Mouse (Mus musculus): ENCODE results near the gene Tmc6. TPM values are rescaled to one million over a fixed set of nuclear protein-coding genes. Genes with fewer than 3 reads are reported as not detected.

The Tmc6 gene
- polyA plus RNA-seq, 1 experiment from 2014 or later = 53.0 TPM

DNA sequence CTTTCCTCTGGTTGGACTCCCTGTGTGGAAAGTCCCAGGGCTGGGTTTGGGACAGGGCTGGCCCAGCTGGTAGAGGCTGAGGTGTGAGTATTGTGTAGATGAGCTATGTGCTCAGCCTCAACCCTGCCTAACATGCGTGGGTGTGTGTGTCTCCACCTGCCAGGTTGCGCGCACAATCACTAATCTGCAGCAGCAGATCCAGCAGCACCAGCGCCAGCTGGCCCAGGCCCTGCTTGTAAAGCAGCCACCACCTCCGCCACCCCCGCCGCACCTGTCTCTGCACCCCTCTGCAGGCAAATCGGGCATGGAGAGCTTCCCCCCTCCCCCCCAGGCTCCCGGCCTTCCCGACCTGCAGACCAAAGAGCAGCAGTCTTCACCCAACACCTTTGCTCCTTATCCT, 32.6 kb downstream of the Tmc6 start:
- Histone ChIP-seq H3K4me3 (replicated peaks) (no peak overlapping the region), H3K4me1 (replicated peaks) (no peaks in the 10 kb centered on the region), H3K9me3 (replicated peaks) (no peaks in the 10 kb centered on the region), H3K36me3 (peaks cover 86% of the 10 kb centered on the region), H3K27me3 (no peaks in the 10 kb centered on the region), H3K27ac (no peak overlapping the region), H3K4me2 (no peak overlapping the region), H3K9ac (no peak overlapping the region)
- ATAC-seq (ENCODE audit: low read depth) (no peak), DNase-seq (no peak)
- WGBS (ENCODE audit: insufficient replicate concordance) = 89% methylated on average over 10 of the region's 10 CpGs

DNA sequence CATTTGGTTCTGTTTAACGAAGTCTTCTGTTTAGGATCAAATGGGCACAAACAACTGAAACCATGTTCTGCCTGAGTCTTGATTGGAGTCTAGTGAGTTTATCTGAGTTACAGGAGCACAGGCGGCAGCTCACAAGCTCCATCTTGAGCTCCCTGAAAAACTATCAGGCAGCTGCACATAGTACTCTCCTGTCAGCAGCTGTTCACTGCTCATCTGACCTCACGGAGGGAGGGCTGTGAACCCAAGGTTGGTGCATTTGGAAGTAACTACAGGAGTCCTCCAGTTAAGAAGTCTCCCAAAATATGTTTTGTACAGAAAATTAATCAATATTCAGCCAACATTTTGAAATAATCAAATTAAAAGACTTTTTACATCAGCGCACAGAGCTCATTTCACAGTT, 33.4 kb downstream of the Tmc6 start:
- Histone ChIP-seq H3K27me3 (no peaks in the 10 kb centered on the region), H3K9ac (no peak overlapping the region), H3K4me2 (no peak overlapping the region), H3K4me1 (replicated peaks) (peaks cover 2% of the 10 kb centered on the region; the same call in 1 of the 2 replicates), H3K4me3 (replicated peaks) (no peak overlapping the region), H3K9me3 (replicated peaks) (no peaks in the 10 kb centered on the region), H3K27ac (no peak overlapping the region), H3K36me3 (peaks cover 86% of the 10 kb centered on the region)
- ATAC-seq (ENCODE audit: low read depth) = no peak
- 80% methylated on average over 4 of the region's 4 CpGs for WGBS (ENCODE audit: insufficient replicate concordance)
- DNase-seq = no peak

DNA sequence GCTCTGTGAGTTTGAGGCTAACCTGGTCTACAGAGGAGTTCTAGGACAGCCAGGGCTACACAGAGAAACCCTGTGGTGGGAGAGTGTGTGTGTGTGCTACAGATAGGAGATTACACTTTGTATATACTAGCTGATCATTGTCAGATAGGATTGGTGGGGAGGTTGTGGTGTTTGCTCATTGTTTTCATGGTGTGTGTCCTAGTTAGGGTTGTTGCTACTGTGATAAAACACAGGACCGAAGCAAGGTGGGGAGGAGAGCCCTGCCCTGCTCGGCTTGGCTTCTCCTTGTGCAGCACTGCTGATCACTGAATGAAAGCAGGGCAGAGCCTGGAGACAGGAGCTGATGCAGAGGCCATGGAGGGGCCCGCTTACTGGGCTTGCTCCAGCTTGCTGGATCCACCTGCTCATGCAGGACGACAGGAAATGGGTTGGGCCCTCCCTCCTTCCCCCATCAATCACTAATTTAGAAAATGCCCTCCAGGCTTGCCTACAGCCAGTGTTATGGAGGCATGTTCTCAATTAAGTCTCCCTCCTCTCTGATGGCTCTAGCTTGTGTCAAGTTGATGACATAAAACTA, 38.5 kb downstream of the Tmc6 start:
- ATAC-seq (ENCODE audit: low read depth) (peak; percentile 63), DNase-seq (no peak)
- 34% methylated on average over 4 of the region's 4 CpGs for WGBS (ENCODE audit: insufficient replicate concordance)
- no peak overlapping the region for H3K4me3 ChIP-seq (replicated peaks)
- H3K36me3 ChIP-seq = peaks cover 91% of the 10 kb centered on the region
- no peaks in the 10 kb centered on the region for H3K9me3 ChIP-seq (replicated peaks)
- H3K27me3 ChIP-seq = no peaks in the 10 kb centered on the region
- H3K4me1 ChIP-seq (replicated peaks) = peaks cover 9% of the 10 kb centered on the region; the same call in 1 of the 2 replicates
- no peak overlapping the region for H3K4me2 ChIP-seq
- no peak overlapping the region for H3K9ac ChIP-seq
- H3K27ac ChIP-seq = no peak overlapping the region

DNA sequence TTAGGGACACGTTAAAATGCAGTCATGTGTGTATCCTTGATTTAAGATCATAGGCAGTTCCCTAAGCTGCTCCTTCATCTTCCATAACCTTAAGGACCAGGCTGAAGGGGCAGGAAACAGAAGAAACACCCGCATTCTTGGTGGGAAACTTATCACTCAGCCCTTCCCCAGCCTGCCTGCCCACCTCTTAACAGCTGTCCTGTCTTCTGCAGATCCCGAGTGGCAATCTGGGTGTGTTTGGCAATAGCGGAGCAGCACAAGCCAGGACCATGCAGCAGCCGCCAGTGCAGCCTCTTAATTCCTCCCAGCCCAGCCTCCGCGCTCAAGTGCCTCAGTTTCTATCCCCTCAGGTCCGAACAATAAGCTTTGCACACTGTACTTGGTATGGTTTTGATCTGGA, 39.3 kb downstream of the Tmc6 start:
- ATAC-seq (ENCODE audit: low read depth) = no peak
- no peak overlapping the region for H3K4me3 ChIP-seq (replicated peaks)
- 76% methylated on average over 8 of the region's 8 CpGs for WGBS (ENCODE audit: insufficient replicate concordance)
- H3K27ac ChIP-seq = no peak overlapping the region
- no peak overlapping the region for H3K9ac ChIP-seq
- DNase-seq = no peak
- no peaks in the 10 kb centered on the region for H3K9me3 ChIP-seq (replicated peaks)
- H3K27me3 ChIP-seq = no peaks in the 10 kb centered on the region
- peaks cover 91% of the 10 kb centered on the region for H3K36me3 ChIP-seq
- peaks cover 9% of the 10 kb centered on the region; the same call in 1 of the 2 replicates for H3K4me1 ChIP-seq (replicated peaks)
- no peak overlapping the region for H3K4me2 ChIP-seq

DNA sequence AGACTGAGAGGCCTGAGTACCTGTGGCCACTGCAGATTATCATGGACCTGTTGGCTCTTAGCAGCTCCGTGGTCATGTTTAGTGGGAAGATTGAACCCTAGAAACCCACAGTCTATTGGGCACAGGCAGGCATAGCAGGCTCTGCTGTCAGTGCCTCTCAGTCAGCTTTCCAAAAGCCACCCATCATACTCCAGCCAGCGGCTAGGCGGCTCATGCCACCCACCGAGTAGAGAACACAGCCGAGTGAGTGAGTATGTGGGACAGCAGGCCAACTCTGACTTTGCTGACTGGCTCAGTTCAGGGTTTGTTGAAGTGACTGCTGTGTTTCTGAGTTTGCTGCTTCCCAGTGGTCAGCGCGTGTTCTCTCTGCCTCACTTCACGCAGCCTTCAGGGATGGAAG, 39.8 kb downstream of the Tmc6 start:
- no peak overlapping the region for H3K9ac ChIP-seq
- no peak overlapping the region for H3K4me3 ChIP-seq (replicated peaks)
- DNase-seq = no peak
- peaks cover 9% of the 10 kb centered on the region; the same call in 1 of the 2 replicates for H3K4me1 ChIP-seq (replicated peaks)
- ATAC-seq (ENCODE audit: low read depth) = no peak
- no peaks in the 10 kb centered on the region for H3K27me3 ChIP-seq
- peaks cover 91% of the 10 kb centered on the region for H3K36me3 ChIP-seq
- H3K27ac ChIP-seq = no peak overlapping the region
- no peak overlapping the region for H3K4me2 ChIP-seq
- H3K9me3 ChIP-seq (replicated peaks) = no peaks in the 10 kb centered on the region
- 87% methylated on average over 8 of the region's 8 CpGs for WGBS (ENCODE audit: insufficient replicate concordance)

DNA sequence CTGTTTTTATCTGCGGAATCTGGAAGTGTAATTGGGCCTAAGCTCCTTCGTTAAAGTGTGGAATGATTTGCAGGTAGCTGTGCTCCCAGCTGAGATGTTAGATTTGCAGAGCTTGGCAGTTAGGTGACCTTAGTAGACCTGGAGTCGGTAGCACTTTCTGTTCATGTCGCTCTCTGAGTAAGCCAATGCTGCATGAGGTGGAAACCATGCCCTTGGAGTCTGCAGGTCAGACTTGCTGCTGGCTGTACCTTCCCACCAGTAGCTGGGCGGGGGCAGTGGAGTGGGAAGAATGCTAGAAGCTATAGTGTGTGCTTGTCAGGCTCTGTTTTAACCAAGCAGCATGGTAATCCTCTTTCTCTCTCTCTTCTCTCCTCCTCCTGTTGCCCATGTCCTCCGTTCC, 40.9 kb downstream of the Tmc6 start:
- peaks cover 95% of the 10 kb centered on the region for H3K36me3 ChIP-seq
- no peak overlapping the region for H3K4me2 ChIP-seq
- H3K4me1 ChIP-seq (replicated peaks) = peaks cover 9% of the 10 kb centered on the region; the same call in 1 of the 2 replicates
- 87% methylated on average over 6 of the region's 6 CpGs for WGBS (ENCODE audit: insufficient replicate concordance)
- H3K9me3 ChIP-seq (replicated peaks) = no peaks in the 10 kb centered on the region
- H3K27me3 ChIP-seq = no peaks in the 10 kb centered on the region
- no peak overlapping the region for H3K9ac ChIP-seq
- H3K4me3 ChIP-seq (replicated peaks) = no peak overlapping the region
- ATAC-seq (ENCODE audit: low read depth) = no peak
- no peak for DNase-seq
- H3K27ac ChIP-seq = no peak overlapping the region

DNA sequence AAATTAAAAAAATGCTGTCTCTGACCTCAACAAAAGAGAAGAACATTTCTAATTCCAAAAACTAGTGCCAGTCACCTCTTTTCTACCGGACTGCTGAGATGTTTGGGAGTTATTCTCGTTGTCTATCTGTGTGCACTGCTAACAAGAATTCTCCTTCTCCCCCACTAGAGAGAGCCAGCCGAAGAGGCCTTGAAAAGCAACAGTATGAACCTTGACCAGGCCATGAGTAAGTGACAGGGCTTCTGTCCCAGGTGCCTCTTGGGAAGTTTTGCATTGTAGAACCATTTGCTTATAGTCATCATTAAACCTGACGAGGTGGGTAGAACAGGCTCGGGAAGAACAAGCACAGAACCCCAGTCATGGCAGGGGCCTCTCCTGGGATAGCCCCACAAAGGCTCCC, 43.9 kb downstream of the Tmc6 start:
- H3K9me3 ChIP-seq (replicated peaks) = no peaks in the 10 kb centered on the region
- H3K4me3 ChIP-seq (replicated peaks) = no peak overlapping the region
- H3K4me1 ChIP-seq (replicated peaks) = peaks cover 2% of the 10 kb centered on the region; the same call in 1 of the 2 replicates
- peaks cover 84% of the 10 kb centered on the region for H3K36me3 ChIP-seq
- no peak overlapping the region for H3K9ac ChIP-seq
- ATAC-seq (ENCODE audit: low read depth) = no peak
- 84% methylated on average over 5 of the region's 5 CpGs for WGBS (ENCODE audit: insufficient replicate concordance)
- no peak for DNase-seq
- H3K27ac ChIP-seq = no peak overlapping the region
- no peaks in the 10 kb centered on the region for H3K27me3 ChIP-seq
- H3K4me2 ChIP-seq = no peak overlapping the region

DNA sequence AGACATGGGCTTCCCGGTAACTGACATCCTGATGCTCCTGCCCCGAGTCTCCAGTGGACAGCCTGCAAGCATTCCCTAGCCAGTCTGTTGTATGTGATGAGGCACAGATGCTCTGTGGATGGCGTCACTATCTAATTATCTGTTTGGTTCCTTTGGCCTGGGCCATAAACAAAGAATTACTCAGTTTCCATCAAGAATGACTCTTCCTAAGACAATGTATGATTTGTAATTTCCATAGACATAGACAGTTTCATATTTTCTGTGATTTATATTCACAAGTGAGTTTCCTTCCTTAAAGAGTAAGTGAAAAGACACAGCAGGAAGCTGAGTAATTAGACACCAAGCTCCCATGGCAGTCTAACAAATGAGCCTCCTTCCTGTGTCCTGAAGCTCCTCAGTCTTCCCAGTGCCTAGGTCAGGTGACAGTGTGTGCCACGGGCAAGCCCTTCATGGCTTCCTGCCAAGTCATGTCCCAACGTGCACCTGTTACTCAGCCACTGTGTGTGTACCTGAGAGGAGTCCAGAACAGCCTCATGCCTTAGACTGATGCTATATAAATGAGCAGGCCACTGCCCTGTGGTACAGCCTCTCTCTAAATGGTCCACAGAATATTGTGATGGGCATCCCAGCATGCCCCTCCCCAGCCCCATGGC, 45.8 kb downstream of the Tmc6 start:
- Histone ChIP-seq H3K4me2 (no peak overlapping the region), H3K4me1 (replicated peaks) (no peaks in the 10 kb centered on the region), H3K9me3 (replicated peaks) (no peaks in the 10 kb centered on the region), H3K9ac (no peak overlapping the region), H3K27ac (no peak overlapping the region), H3K36me3 (peaks cover 64% of the 10 kb centered on the region), H3K4me3 (replicated peaks) (no peak overlapping the region), H3K27me3 (no peaks in the 10 kb centered on the region)
- WGBS (ENCODE audit: insufficient replicate concordance) = 67% methylated on average over 5 of the region's 5 CpGs
- ATAC-seq (ENCODE audit: low read depth) = no peak
- no peak for DNase-seq

DNA sequence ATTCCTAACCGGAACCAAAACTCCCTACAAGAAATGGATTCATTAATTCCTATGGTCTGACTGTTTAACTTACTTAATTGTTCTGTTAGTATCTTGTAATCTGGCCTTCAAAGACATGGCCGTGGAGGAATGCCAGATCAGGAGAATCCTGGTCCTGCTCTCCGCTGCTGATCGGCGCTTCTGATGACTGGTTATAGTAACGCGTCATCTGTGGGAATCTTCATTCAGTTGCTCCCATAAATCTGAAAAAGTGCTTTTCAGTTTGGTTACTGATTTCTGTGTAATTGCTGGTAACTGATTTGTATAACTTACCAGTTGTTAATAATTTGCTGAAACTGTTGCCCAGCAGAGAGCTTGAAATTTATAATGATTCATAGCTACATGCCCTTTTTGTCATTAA, 50.5 kb downstream of the Tmc6 start:
- peaks cover 20% of the 10 kb centered on the region for H3K36me3 ChIP-seq
- 88% methylated on average over 7 of the region's 7 CpGs for WGBS (ENCODE audit: insufficient replicate concordance)
- peaks cover 15% of the 10 kb centered on the region for H3K4me1 ChIP-seq (replicated peaks)
- H3K27me3 ChIP-seq = no peaks in the 10 kb centered on the region
- ATAC-seq (ENCODE audit: low read depth) (no peak), DNase-seq (no peak)
- H3K4me2 ChIP-seq = no peak overlapping the region
- no peak overlapping the region for H3K4me3 ChIP-seq (replicated peaks)
- no peak overlapping the region for H3K27ac ChIP-seq
- no peak overlapping the region for H3K9ac ChIP-seq
- H3K9me3 ChIP-seq (replicated peaks) = no peaks in the 10 kb centered on the region

DNA sequence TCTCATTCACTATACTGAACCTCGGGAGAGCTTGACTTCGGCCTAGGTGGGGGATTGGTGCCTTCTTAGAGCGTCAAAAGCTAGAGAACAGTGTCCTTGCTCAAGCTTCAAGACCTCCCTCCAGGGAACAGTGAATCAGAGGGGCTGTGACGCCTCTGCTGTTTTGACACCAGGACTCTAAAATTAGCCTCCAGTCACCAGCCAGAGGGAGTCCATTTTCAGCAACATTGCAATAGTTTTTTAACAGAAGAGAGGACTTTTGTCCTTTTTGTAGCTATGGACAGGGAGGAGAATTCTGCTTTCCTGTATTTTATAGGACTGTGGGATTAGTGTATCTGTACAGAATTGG, 51.5 kb downstream of the Tmc6 start:
- DNase-seq = no peak
- no peaks in the 10 kb centered on the region for H3K27me3 ChIP-seq
- whole genome bisulfite sequencing (ENCODE audit: insufficient replicate concordance) = 77% methylated on average over 4 of the region's 4 CpGs
- no peak overlapping the region for H3K4me3 ChIP-seq (replicated peaks)
- H3K4me2 ChIP-seq = no peak overlapping the region
- H3K9ac ChIP-seq = no peak overlapping the region
- no peak overlapping the region for H3K27ac ChIP-seq
- peaks cover 15% of the 10 kb centered on the region for H3K4me1 ChIP-seq (replicated peaks)
- peaks cover 11% of the 10 kb centered on the region; the same call in 1 of the 2 replicates for H3K36me3 ChIP-seq
- ATAC-seq (ENCODE audit: low read depth) = no peak
- H3K9me3 ChIP-seq (replicated peaks) = no peaks in the 10 kb centered on the region

DNA sequence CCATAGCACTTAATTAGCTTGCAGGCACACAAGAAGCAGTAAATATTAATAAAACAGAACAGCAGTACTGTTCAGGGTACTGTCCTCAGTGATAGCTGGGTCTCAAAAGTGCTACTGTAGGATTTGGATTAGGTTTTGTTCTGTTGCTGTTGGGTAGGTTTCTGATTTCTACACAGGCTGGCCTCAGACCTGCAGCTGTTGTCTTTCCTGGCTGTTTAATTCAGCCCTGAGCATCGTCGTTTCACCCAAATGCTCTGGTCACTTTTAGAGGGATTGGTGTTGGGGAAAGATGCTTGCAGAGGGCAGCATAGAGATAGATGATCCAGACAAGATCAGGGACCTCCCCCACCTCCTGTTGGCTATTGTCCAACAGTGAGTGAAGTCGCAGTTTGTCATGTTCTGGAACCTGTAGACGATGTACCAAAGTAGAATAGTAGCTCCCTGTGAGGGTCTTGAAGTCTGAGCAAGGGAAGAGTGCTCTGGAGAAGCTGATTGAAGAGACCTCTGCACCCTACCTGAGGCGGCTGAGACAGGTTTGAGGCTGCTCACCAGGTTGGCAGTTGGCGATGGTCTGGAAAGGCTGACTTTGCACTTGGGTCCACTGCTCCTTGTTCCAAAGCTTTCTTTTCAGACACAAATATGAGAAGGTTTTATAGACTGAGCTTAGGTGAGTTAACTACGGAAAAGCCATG, 52.1 kb downstream of the Tmc6 start:
- ATAC-seq (ENCODE audit: low read depth) = no peak

More for the DNA sequence above, 52.1 kb downstream of the Tmc6 start:
- no peak overlapping the region for H3K27ac ChIP-seq
- no peak overlapping the region for H3K4me2 ChIP-seq
- peaks cover 10% of the 10 kb centered on the region; the same call in 1 of the 2 replicates for H3K36me3 ChIP-seq
- no peaks in the 10 kb centered on the region for H3K9me3 ChIP-seq (replicated peaks)
- H3K4me1 ChIP-seq (replicated peaks) = peaks cover 15% of the 10 kb centered on the region
- 73% methylated on average over 7 of the region's 7 CpGs for WGBS (ENCODE audit: insufficient replicate concordance)
- no peak overlapping the region for H3K9ac ChIP-seq
- H3K27me3 ChIP-seq = no peaks in the 10 kb centered on the region
- H3K4me3 ChIP-seq (replicated peaks) = no peak overlapping the region
- no peak for DNase-seq
